Mouse (Mus musculus): ENCODE results near the gene Zfp784. TPM values are rescaled to one million over a fixed set of nuclear protein-coding genes. Genes with fewer than 3 reads are reported as not detected.
"Not testable (repeated sequence)": the region's sequence is repeated elsewhere in the genome, so short reads cannot be mapped to it uniquely, and the experiment has no call there.

Zfp784 gene
- total RNA-seq (2021), result 1 to 10 TPM; 5.7 to 7.3 TPM
- long read RNA-seq, experiment 1, transcript Zfp784-201 (2 exons, 2,153 nt), result major isoform, 6 of 9 reads
- long read RNA-seq, experiment 1, partial matches to known transcripts, result 0 of 9 reads
- long read RNA-seq, experiment 1, other reads (novel, unspliced or antisense), result 3 of 9 reads
- long read RNA-seq, experiment 2, transcript Zfp784-201 (2 exons, 2,153 nt), result major isoform, 5 of 7 reads
- long read RNA-seq, experiment 2, partial matches to known transcripts, result 0 of 7 reads
- long read RNA-seq, experiment 2, other reads (novel, unspliced or antisense), result 2 of 7 reads

DNA sequence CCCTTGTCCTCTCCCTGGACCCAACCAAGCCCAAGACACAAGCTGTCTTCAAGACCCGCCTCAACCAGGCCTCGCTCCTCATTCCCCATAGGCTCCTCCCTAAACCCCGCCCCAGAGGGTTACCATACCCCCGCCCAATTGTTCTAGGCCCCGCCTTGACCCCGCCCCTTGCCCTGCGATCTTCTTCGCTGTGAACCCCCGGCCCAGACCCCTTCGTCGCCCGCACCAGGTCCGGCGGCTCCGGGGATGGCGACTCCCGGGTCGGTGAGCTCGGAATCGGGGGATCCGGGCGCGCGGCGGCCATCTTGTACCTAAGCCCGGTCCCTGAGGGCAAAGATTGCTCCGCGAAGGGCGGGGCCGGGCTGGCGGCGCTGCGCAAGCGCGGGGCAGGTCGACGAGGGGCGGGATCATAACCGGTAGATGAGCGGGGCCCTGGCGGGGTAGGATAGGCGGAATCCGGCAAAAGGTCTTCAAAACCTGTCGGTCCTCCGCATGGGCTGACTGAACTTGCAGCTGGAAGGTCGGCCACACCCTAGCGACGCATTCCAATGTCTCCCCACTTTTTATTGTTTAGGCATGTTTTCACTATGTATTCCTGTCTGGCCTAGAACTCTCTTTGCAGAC is at the start of gene Zfp784:
Gene Zfp784, minus strand, starts transcription at position 338 of the 624 bp plus-strand sequence.
- peak; percentile 96 for DNase-seq

DNA sequence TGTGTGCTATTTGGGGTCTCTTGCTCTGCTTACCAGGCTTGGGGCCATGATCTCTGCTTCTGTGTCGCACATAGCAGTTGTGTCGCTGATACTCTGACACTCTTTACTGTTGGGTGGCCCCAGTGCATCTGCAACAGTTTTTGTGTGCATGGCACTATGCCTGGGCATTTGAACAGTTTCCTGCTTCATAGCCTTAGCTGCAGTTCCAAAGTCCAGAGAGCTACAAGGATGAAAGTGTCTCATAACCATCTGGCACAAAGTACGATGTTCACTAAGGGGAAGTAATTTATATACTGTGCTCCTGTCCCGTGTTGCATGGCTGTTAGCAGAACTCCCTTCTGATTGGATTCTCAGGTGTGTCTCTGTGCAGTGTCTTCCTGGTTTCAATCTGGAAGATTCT is 49.6 kb upstream of the Zfp784 start:
- no peak for DNase-seq

DNA sequence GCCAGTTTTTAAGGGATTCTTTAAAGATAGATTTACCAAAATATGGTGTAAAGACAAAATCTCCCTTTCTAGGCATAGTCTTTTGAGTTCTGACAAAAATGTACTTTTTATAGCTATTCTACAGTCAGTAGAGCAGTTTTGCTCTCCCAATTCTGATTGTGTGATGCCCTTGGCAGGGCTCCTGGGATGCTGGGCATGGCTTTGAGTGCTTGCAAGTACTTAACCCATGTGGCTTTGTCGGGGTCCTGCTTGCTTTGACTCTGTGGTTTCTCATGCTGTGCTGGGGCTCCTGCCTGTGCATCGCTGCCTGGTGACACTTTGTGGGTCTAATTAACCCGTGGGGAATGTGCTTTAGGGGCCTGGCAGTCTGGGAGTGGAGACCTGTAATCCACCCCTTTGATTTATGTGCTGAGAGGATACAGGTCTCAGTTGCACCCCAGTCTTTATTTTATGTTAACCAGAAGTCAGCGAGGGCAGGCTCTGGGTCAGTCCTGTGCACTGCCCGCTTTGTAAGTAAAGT is 48.7 kb upstream of the Zfp784 start:
- peak; percentile 20 for DNase-seq

GRCm38 (mm10) chr7:5085512-5085911 is 47.3 kb upstream of the Zfp784 start:
- DNase-seq, result no peak

DNA sequence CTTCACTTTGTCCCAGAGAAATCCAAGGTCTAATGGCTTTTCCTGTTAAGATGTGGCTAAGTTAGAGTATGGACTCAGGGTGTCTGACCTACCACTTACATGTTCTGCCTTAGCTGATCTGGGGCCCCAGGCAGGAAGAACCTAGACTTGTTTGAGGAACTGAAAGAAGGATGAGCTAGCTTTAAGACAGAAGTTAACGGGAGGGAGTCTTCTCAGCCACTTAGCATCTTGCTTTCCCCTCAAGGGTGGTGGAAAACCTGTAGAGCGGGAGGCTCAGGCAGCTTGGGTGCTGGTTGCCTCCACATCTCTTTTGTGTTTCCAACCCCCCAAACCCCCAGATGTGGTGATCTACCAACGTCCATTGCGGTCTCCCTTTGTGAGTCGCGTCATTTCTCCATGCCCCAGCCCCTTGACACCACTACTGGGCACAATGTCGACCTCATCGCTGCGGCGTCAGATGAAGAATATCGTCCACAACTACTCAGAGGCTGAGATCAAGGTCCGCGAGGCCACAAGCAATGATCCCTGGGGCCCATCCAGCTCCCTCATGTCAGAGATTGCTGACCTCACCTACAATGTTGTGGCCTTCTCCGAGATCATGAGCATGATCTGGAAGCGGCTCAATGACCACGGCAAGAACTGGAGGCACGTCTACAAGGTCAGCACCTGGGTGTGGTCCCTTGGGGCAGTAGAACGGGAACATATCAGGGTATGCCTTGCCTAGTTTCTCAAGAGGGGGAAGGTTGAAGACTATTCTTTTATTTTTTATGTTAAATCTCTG is 45.3 kb upstream of the Zfp784 start:
- DNase-seq, result no peak

- no peak for DNase-seq
Measured at GRCm38 (mm10) chr7:5081939-5082338, 43.7 kb upstream of the Zfp784 start.

DNA sequence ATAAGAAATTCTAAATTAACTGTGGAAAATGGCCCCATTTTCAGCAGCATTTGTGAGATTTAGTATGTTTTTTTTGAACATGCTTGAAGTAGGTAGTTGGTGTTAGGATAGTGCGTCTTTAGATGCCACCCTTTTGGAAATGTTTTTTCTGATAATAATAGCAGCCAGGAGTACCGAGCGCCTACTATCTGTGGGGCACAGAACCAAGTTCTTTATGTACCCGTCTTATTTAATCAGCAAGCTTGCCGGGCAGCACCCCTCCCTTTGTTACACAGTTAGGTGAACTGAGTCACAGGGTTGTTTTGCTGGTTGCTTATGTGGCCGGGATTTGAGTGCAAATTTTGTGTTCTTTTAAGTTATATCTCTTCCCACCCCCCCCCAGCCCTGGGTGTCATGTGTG is 43.0 kb upstream of the Zfp784 start:
- DNase-seq, result no peak

DNA sequence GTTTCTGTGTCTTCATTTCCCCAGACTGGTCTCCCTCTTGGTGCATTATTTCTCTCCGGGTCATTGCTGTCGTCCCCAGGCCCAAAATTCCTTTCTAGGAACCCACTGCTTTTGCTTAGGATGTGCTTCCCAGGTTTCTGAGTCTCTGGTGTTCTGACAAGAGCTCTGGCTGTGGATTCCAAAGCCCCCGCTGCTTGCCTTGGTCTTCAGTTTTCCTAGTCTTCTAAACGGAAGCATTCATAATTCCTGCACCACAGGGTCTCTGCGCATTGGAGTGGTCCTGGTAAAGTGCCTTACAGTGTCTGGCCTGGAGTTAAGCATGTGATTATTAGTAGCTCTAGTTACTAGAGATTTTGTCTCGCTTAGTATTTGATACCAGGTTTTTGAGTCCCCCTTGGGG is 42.6 kb upstream of the Zfp784 start:
- DNase-seq, result no peak

DNA sequence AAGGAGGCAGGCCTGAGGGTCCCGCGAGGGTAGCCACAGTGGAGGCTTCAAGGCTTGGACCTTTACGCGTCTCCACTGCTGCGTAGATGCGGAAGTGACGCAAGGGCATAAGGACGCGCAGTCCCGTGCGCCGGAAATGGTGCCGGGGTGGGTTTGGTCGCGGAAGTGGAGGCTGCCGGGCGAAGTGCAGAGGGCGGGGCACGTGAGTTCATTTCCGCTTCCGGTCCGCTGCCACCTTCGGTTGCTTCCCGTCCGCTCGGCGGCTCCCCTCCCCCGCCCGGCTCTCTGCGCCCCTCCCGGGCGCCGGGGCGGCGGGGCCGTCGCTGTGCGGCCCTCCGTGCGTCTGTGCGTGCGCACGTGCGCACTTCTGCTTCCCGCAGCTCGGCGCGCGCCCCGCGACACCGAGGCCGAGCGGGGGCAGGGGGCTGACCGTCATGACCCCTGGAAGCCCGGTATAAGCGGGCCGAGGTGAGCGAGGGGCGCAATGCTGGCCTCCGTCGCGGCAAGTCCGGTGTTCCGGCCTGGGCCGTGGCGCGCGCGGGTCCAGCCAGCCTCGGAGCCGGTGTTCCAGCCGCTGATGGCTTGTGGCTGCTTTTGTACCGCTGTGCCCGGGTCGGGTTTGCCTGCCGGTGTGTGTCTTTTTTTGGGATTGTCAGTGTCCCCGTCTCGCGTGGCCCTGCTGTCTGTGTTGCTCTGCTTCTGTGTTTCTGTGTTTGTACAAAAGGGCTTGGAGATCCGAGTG is 41.9 kb upstream of the Zfp784 start, which contains the start of gene Epn1:
Gene Epn1, plus strand, starts transcription at position 226 of the 742 bp plus-strand sequence.
- DNase-seq, result peak; percentile 98

DNA sequence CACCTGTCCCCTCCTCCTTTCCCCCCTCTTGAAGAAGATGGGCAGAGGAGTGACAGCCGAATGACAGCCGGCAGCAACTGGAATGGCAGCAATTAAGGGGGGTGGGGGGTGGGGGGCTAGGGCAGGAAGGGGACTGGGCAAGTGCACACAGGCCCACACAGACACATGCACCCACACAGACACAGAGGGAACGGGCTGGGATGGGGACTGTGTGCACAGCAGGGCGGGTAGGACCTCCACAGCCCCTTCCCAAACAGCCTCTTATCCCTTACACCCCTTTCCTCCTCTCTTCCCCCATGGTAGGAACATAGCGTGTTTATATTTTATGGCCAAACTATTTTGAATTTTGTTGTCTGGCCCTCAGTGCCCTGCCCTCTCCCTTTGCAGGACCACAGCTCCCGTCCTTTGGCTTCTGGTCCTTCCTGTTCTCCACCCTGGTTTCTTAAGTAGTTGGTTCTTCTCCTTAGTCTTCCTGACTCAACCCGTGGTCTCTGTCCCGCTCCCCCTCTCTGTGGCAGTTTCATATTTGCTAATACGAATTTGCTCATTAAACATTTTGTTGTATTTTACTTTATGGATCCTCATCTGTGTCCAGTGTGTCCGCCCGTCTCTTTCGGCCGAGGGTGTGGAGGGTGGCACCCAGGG is 41.2 kb upstream of the Zfp784 start:
- DNase-seq, result not testable (repeated sequence)

- DNase-seq, result no peak
Measured at GRCm38 (mm10) chr7:5076931-5077330, 38.7 kb upstream of the Zfp784 start.

- no peak for DNase-seq
Measured at GRCm38 (mm10) chr7:5074984-5075383, 36.7 kb upstream of the Zfp784 start.

DNA sequence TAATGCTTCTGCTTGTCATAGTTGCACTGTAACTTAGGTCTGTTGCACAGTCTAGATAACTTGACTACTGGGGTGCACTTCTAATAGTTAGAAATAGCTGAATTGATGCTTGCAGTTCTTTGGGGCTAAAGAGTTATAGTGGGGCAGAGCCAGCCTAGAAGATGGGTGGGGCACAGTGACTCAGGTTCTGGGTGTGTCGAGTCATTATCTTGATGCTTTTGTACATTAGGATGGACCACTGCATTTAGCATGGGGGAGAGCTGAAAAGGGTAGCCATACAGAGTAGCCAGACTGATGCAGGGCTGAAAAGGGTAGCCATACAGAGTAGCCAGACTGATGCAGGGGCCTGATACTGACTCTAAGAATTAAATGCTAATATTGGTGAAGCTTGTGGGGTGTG is 35.3 kb upstream of the Zfp784 start:
- no peak for DNase-seq

DNA sequence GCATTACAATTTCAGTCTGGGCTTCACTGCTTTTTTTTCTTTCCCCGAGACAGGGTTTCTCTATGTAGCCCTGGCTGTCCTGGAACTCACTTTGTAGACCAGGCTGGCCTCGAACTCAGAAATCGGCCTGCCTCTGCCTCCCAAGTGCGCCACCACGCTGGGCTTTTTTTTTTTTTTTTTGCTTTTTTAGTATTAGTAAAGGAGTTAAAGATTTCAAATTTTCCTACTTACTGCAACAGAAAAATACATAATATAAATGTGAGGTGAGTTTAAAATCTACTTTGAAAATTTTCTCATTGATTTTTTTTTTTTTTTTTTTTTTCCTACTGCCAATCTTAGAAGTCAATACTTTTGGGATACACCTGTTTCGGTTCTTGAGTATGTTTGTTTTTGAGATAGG is 26.6 kb upstream of the Zfp784 start:
- no peak for DNase-seq

DNA sequence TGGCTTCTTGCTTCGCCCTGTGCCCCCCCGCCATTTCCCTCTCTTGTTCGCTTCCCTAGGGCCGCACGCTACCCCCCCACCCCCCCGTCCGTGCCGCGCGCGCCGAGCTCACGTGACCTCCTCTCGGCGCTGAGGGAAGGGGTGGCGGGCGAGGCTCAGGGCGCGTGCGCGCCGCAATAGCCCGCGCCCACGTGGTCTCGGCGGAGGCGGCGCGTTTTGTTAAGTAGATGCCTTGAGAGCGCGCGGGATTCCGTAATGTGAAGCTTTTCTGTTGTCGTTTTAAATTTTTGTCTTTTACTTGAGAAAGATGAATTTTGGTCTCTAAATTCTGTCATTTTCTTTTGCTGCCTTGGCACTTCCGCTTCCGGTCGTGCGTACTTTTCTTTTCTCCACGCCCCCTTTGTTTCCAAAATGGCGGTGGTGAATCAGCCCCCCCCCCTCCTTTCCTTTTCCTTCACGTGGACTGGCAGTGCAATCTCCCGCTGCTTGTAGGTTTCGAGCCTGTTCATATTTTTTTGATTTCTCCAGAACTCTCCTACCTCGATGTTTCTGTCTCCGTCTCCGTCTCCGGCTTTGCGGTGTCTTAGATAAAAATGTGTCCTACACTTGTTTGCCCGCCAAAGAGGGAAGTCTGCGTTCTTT is 24.2 kb upstream of the Zfp784 start:
- peak; percentile 75 for DNase-seq

- peak; percentile 97 for DNase-seq
Measured at GRCm38 (mm10) chr7:5061774-5062359, 23.6 kb upstream of the Zfp784 start, which contains the start of gene U2af2. Gene U2af2 (plus strand): TSS chr7:5062143.

DNA sequence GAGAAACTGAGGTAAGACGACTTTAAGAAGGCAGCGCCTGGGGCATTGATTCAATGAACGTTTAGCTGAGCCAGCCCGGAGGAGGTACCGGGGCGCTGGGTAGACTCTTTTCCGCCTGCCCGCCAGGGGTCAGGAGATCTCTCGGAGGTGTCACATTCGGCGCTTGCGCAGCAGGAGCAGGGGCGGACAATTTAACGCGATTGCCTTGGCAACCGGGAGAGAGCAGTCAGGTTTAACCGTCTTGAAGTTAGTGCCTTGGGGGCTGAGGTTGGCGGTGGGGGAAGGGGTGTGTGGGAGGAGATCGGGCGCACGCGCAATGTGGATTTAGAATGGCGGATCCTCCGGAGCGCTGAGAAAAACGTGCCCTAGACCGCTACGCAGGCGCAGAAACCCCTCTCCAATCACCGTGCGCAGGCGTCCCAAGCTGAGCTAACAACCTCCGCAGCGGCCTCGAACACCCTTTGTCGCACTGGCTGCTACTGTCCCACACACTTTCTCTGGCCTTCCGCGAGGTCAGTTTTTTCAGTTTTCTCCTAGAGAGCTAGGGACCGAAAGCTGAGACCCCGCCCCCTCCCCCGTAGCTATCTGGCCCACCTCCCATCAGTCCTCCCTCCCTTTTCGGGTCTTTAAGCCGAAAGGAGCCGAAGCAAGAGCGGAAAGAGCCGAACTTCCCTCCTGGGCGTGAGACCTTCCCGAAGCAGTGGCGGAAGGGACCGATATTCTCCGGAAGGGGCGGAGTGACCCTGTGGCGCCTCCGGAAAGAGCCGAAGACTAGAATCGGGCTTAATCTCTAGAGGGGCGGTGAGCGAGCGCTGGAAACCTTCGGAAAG is 22.9 kb upstream of the Zfp784 start:
- DNase-seq, result peak; percentile 98

DNA sequence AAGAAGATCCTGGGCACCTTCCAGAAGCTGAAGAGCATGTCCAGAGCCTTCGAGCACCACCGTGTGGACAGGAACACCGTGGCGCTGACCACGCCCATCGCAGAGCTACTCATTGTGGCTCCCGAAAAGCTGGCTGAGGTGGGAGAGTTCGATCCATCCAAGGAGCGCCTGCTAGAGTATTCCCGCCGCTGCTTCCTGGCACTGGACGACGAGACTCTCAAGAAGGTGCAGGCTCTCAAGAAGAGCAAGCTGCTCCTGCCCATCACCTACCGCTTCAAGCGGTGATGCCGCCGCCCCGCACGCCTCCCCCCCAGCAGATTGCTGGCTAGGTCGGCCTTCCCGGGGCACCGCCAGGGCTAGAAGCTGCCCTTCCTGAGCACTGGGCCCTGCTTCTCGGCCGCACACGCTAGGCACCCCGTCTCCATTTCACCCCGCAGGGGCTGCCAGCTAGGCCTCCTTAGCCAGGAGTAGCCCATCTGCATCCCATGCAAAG is 22.0 kb upstream of the Zfp784 start:
- peak; percentile 83 for DNase-seq

GRCm38 (mm10) chr7:5059421-5059820 is 21.2 kb upstream of the Zfp784 start:
- DNase-seq, result no peak

DNA sequence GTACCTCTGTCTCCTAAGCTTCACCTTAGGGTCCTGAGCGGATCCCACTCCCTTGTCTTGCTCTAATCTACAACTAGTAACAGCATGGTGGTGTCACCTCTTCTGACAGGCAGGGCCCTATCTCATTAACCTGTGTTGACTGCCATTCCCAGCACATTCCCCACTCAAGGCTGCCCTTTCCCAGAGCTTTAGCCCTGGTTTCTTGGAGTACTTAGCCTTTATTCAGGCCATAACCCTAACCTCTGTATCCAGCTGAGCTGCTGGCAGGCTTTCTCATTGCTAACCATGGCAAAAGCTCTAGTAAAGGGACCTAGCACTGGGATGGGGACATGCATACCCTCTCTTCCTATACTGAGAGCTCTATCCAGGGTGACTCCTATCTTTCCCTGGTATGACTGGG is 20.4 kb upstream of the Zfp784 start:
- no peak for DNase-seq
